Mouse (Mus musculus): ENCODE data around the gene Tmem151a. TPM values are rescaled to one million over a fixed set of nuclear protein-coding genes. Genes with fewer than 3 reads are reported as not detected.
A peak's percentile ranks its signal among the peaks of the same experiment; 100 is the strongest.

The Tmem151a gene
- polyA plus RNA-seq, 1 experiment = 6.0 TPM

GRCm38 (mm10) chr19:5069978-5070377, 15.4 kb downstream of the Tmem151a start:
- TF ChIP-seq CTCF (IDR thresholded peaks at IDR 0.05; ENCODE audit: borderline replicate concordance, insufficient read depth, low read length) = no peak
- peak; percentile 64 for TF ChIP-seq POLR2A (IDR thresholded peaks at IDR 0.05; ENCODE audit: low read depth, low read length)
- H3K4me3 ChIP-seq (ENCODE audit: insufficient read depth, low read length) = peak overlapping the region; percentile 29; the same call in 1 of the 2 replicates
- H3K27ac ChIP-seq (ENCODE audit: insufficient read depth, low read length) = peak overlapping the region; percentile 75
- peaks cover 13% of the 10 kb centered on the region for H3K4me1 ChIP-seq (ENCODE audit: control insufficient read depth, insufficient read depth, low read length)

GRCm38 (mm10) chr19:5069486-5069885, 15.8 kb downstream of the Tmem151a start:
- H3K4me3 ChIP-seq (ENCODE audit: insufficient read depth, low read length) = peak overlapping the region; percentile 41
- no peak for TF ChIP-seq POLR2A (IDR thresholded peaks at IDR 0.05; ENCODE audit: low read depth, low read length)
- no peak for TF ChIP-seq CTCF (IDR thresholded peaks at IDR 0.05; ENCODE audit: borderline replicate concordance, insufficient read depth, low read length)
- peaks cover 18% of the 10 kb centered on the region for H3K4me1 ChIP-seq (ENCODE audit: control insufficient read depth, insufficient read depth, low read length)
- H3K27ac ChIP-seq (ENCODE audit: insufficient read depth, low read length) = no peak overlapping the region

GRCm38 (mm10) chr19:5068570-5069234, 16.6 kb downstream of the Tmem151a start:
- H3K27ac ChIP-seq (ENCODE audit: insufficient read depth, low read length) = peak overlapping the region; percentile 66
- H3K4me3 ChIP-seq (ENCODE audit: insufficient read depth, low read length) = peak overlapping the region; percentile 41
- TF ChIP-seq CTCF (IDR thresholded peaks at IDR 0.05; ENCODE audit: borderline replicate concordance, insufficient read depth, low read length) = no peak
- TF ChIP-seq POLR2A (IDR thresholded peaks at IDR 0.05; ENCODE audit: low read depth, low read length) = peak; percentile 51
- H3K4me1 ChIP-seq (ENCODE audit: control insufficient read depth, insufficient read depth, low read length) = peaks cover 19% of the 10 kb centered on the region

- Histone ChIP-seq H3K4me1 (ENCODE audit: control insufficient read depth, insufficient read depth, low read length) (peaks cover 19% of the 10 kb centered on the region), H3K27ac (ENCODE audit: insufficient read depth, low read length) (peak within 1 kb of the TSS; percentile 92), H3K4me3 (ENCODE audit: insufficient read depth, low read length) (peak within 1 kb of the TSS; percentile 41)
- peak; percentile 96 for TF ChIP-seq POLR2A (IDR thresholded peaks at IDR 0.05; ENCODE audit: low read depth, low read length)
- TF ChIP-seq CTCF (IDR thresholded peaks at IDR 0.05; ENCODE audit: borderline replicate concordance, insufficient read depth, low read length) = no peak
These were observed 17.3 kb downstream of the Tmem151a start, which contains the start of gene Cd248 for GRCm38 (mm10) chr19:5067867-5068569. Gene Cd248 (plus strand): TSS chr19:5068078.

GRCm38 (mm10) chr19:5067040-5067799, 18.1 kb downstream of the Tmem151a start:
- Histone ChIP-seq H3K4me3 (ENCODE audit: insufficient read depth, low read length) (no peak overlapping the region), H3K4me1 (ENCODE audit: control insufficient read depth, insufficient read depth, low read length) (peaks cover 22% of the 10 kb centered on the region), H3K27ac (ENCODE audit: insufficient read depth, low read length) (peak overlapping the region; percentile 92)
- no peak for TF ChIP-seq CTCF (IDR thresholded peaks at IDR 0.05; ENCODE audit: borderline replicate concordance, insufficient read depth, low read length)
- peak; percentile 43; the same call in 1 of the 2 replicates for TF ChIP-seq POLR2A (IDR thresholded peaks at IDR 0.05; ENCODE audit: low read depth, low read length)

- Histone ChIP-seq H3K27ac (ENCODE audit: insufficient read depth, low read length) (peak overlapping the region; percentile 4; the same call in 1 of the 2 replicates), H3K4me1 (ENCODE audit: control insufficient read depth, insufficient read depth, low read length) (peaks cover 35% of the 10 kb centered on the region), H3K4me3 (ENCODE audit: insufficient read depth, low read length) (no peak overlapping the region)
- TF ChIP-seq CTCF (IDR thresholded peaks at IDR 0.05; ENCODE audit: borderline replicate concordance, insufficient read depth, low read length) (no peak), POLR2A (IDR thresholded peaks at IDR 0.05; ENCODE audit: low read depth, low read length) (no peak)
These were observed 20.2 kb downstream of the Tmem151a start for GRCm38 (mm10) chr19:5065104-5065503.

- TF ChIP-seq CTCF (IDR thresholded peaks at IDR 0.05; ENCODE audit: borderline replicate concordance, insufficient read depth, low read length) (no peak), POLR2A (IDR thresholded peaks at IDR 0.05; ENCODE audit: low read depth, low read length) (peak; percentile 17; the same call in 1 of the 2 replicates)
- Histone ChIP-seq H3K27ac (ENCODE audit: insufficient read depth, low read length) (peak overlapping the region; percentile 73), H3K4me1 (ENCODE audit: control insufficient read depth, insufficient read depth, low read length) (peaks cover 53% of the 10 kb centered on the region), H3K4me3 (ENCODE audit: insufficient read depth, low read length) (no peak overlapping the region)
These were observed 22.9 kb downstream of the Tmem151a start for GRCm38 (mm10) chr19:5062446-5062845.

GRCm38 (mm10) chr19:5062041-5062440, 23.3 kb downstream of the Tmem151a start:
- H3K4me3 ChIP-seq (ENCODE audit: insufficient read depth, low read length) = no peak overlapping the region
- H3K27ac ChIP-seq (ENCODE audit: insufficient read depth, low read length) = peak overlapping the region; percentile 73
- H3K4me1 ChIP-seq (ENCODE audit: control insufficient read depth, insufficient read depth, low read length) = peaks cover 49% of the 10 kb centered on the region
- TF ChIP-seq CTCF (IDR thresholded peaks at IDR 0.05; ENCODE audit: borderline replicate concordance, insufficient read depth, low read length) = no peak
- no peak; the same call in 1 of the 2 replicates for TF ChIP-seq POLR2A (IDR thresholded peaks at IDR 0.05; ENCODE audit: low read depth, low read length)

Data from embryonic fibroblast, embryonic 13.5 days (primary cell).